Mouse (Mus musculus) liver, adult 2 months (tissue): Measurements from ENCODE around the gene Col23a1.

Source experiments
- CTCF ChIP-seq: fragments of 200-500 bp; IDR thresholded peaks from 2 replicates; pipeline ENCODE4 v1.5.1; 2011; ENCODE audit warnings: low read depth, low read length, control low read depth
- POLR2A ChIP-seq: fragments of 200-500 bp; IDR thresholded peaks from 2 replicates; pipeline ENCODE4 v1.6.1; 2011; ENCODE audit warnings: low read length, control low read depth; ENCODE audit not compliant: insufficient read depth; ENCODE audit errors: extremely low read depth

DNA sequence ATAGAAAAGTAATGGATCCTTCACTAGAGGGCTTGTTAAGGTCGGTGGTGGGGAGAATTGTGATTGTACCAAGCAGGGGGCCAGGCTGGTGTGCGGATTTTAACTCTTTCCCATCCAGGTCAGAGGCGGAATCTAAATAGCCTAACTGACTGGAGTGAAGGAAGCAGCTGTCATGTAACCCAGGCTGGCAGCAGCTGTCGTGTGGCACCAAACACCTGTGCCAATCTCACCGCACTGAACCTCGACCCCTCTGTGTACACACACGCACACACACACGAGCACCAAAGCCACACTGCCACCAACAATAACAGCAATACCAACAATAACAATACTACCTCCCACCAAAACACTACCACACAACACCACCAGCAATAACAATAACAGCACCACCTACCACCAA lies 152.9 kb downstream of the Col23a1 start:
- no peak for TF ChIP-seq CTCF
- TF ChIP-seq POLR2A, result no peak
